10 mouse cellular contexts compared by ENCODE assay signal in the genomic region with DNA sequence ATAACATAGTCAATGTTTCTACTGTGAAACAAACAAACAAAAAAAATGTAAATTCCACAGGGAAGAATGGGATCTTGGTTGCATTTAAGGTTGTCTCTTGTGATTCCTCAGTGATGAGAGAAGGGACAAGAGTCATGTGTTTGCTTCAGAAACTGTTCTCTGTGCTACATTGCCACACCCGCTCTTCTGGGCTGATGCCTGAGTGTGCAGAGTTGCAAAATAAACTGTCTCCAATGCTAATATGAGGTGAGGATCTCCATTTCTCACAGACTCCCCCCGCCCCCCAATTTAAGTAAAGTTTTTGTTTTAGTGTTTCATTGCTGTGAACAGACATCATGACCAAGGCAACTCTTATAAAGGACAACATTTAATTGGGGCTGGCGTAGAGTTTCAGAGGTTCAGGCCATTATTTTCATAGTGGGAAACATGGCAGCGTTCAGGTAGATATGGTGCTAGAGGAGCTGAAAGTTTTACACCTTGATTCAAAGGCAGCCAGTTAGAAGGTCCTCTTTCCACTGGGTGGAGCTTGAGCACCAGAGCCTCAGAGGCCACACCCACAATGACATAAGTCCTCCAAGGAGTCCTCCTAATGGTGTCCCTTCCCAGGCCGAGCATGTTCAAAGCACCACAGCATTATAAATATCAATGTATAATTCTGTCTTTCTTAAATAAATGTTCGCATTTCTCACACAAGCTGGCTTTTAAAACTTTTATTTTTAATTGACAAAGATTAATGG. TPM values are rescaled to one million over a fixed set of nuclear protein-coding genes. Genes with fewer than 3 reads are reported as not detected.
DNase-seq lines count a peak whose midpoint lies in the region; ATAC-seq lines count a peak whose summit lies in the region.
"Had no signal": no experiment of that assay in that cellular context is flagged by ENCODE, and none has a peak within 500 bp of the region (broad histone marks: within the 10 kb centered on the region; RNA-seq: fewer than 3 reads in every experiment).

No protein-coding gene starts in this region.

- ATAC-seq in forebrain, embryonic 14.5 days, result 0 out of 2 replicates have a peak, but pooled peaks have one; percentile 41
- peak; percentile 53 for ATAC-seq in liver, embryonic 11.5 days (replicated peaks; ENCODE audit: low FRiP score)
- no peak for ATAC-seq in hindbrain, embryonic 13.5 days (ENCODE audit: low FRiP score)

- H3K9me3 ChIP-seq in forebrain, embryonic 14.5 days (replicated peaks; ENCODE audit: control insufficient read depth, low read length), result no peaks in the 10 kb centered on the region
- no peaks in the 10 kb centered on the region for H3K9me3 ChIP-seq in forebrain, embryonic 10.5 days
- no peaks in the 10 kb centered on the region for H3K9me3 ChIP-seq in liver, embryonic 11.5 days (ENCODE audit: control insufficient read depth, low read length)
- no peaks in the 10 kb centered on the region for H3K9me3 ChIP-seq in hindbrain, embryonic 13.5 days

- H3K4me3 ChIP-seq in forebrain, embryonic 14.5 days (ENCODE audit: low read depth, low read length), result no peak overlapping the region
- H3K4me3 ChIP-seq in forebrain, embryonic 10.5 days, result no peak overlapping the region
- H3K4me3 ChIP-seq in liver, embryonic 11.5 days (ENCODE audit: low read depth, low read length), result no peak overlapping the region
- H3K4me3 ChIP-seq in hindbrain, embryonic 13.5 days, result no peak overlapping the region

- no peak overlapping the region for H3K4me2 ChIP-seq in forebrain, embryonic 14.5 days (ENCODE audit: low read length)
- H3K4me2 ChIP-seq in liver, embryonic 11.5 days, result no peak overlapping the region
- H3K4me2 ChIP-seq in hindbrain, embryonic 13.5 days, result no peak overlapping the region

- DNase-seq in forebrain, embryonic 14.5 days (ENCODE audit: low spot score), result no peak
- no peak for DNase-seq in forebrain, embryonic 10.5 days (ENCODE audit: extremely low spot score, low spot score)
- peak; percentile 29 for DNase-seq in CD4-positive, CD25-positive, alpha-beta regulatory T cell, adult 2 months (ENCODE audit: low read depth, low spot score)
- DNase-seq in c-Kit-negative CD71-positive TER-119-positive erythroid progenitor cells, embryonic 14.5 days (ENCODE audit: low read depth, low spot score), result peak; percentile 53
- DNase-seq in liver, embryonic 11.5 days (ENCODE audit: low spot score), result no peak
- no peak for DNase-seq in frontal cortex, postnatal 14 days (ENCODE audit: low spot score in 2 of 2)
- no peak for DNase-seq in kidney, postnatal 14 days
- DNase-seq: gastrocnemius, postnatal 25 days; thymus, adult 18-20 months had no signal

- peaks cover 37% of the 10 kb centered on the region for H3K36me3 ChIP-seq in forebrain, embryonic 14.5 days (ENCODE audit: control insufficient read depth, insufficient read depth, low read length)
- H3K36me3 ChIP-seq in forebrain, embryonic 10.5 days (replicated peaks), result peaks cover 51% of the 10 kb centered on the region
- peaks cover 16% of the 10 kb centered on the region for H3K36me3 ChIP-seq in liver, embryonic 11.5 days (ENCODE audit: control insufficient read depth, insufficient read depth, low read length)
- peaks cover 43% of the 10 kb centered on the region for H3K36me3 ChIP-seq in hindbrain, embryonic 13.5 days

- no peak overlapping the region for H3K27ac ChIP-seq in forebrain, embryonic 14.5 days (ENCODE audit: low read depth, low read length)
- H3K27ac ChIP-seq in forebrain, embryonic 10.5 days, result no peak overlapping the region
- H3K27ac ChIP-seq in liver, embryonic 11.5 days (ENCODE audit: low read depth, low read length), result no peak overlapping the region
- H3K27ac ChIP-seq in hindbrain, embryonic 13.5 days, result no peak overlapping the region

- H3K27me3 ChIP-seq in forebrain, embryonic 14.5 days (replicated peaks; ENCODE audit: control insufficient read depth, insufficient read depth, low read length), result no peaks in the 10 kb centered on the region
- H3K27me3 ChIP-seq in forebrain, embryonic 10.5 days (ENCODE audit: poor library complexity, severe bottlenecking), result no peaks in the 10 kb centered on the region
- no peaks in the 10 kb centered on the region for H3K27me3 ChIP-seq in liver, embryonic 11.5 days (replicated peaks; ENCODE audit: control insufficient read depth, insufficient read depth, low read length)
- H3K27me3 ChIP-seq in hindbrain, embryonic 13.5 days, result no peaks in the 10 kb centered on the region

- WGBS in forebrain, embryonic 14.5 days, result 85% methylated on average over 6 of the region's 6 CpGs
- 88% methylated on average over 6 of the region's 6 CpGs for WGBS in forebrain, embryonic 10.5 days
- 76% methylated on average over 6 of the region's 6 CpGs for WGBS in liver, embryonic 11.5 days
- 84% methylated on average over 6 of the region's 6 CpGs for WGBS in hindbrain, embryonic 13.5 days

- no peak overlapping the region for H3K9ac ChIP-seq in forebrain, embryonic 14.5 days (ENCODE audit: low read length)
- H3K9ac ChIP-seq in liver, embryonic 11.5 days (ENCODE audit: low read depth, low read length), result no peak overlapping the region
- H3K9ac ChIP-seq in hindbrain, embryonic 13.5 days, result no peak overlapping the region

- peaks cover 2% of the 10 kb centered on the region for H3K4me1 ChIP-seq in forebrain, embryonic 14.5 days (ENCODE audit: control insufficient read depth, insufficient read depth, low read length)
- H3K4me1 ChIP-seq in forebrain, embryonic 10.5 days, result peaks cover 27% of the 10 kb centered on the region
- peaks cover 9% of the 10 kb centered on the region for H3K4me1 ChIP-seq in liver, embryonic 11.5 days (replicated peaks; ENCODE audit: control insufficient read depth, insufficient read depth, low read length)
- H3K4me1 ChIP-seq in hindbrain, embryonic 13.5 days (replicated peaks), result peaks cover 16% of the 10 kb centered on the region

RNA-seq across cellular contexts. Expression of a gene that starts 6.4 kb away (rescaled TPM):
- polyA plus RNA-seq in forebrain, embryonic 14.5 days (2014; fragmentation: Nextera tagmentation; extraction: Ambion mirVana), result 143 and 176 TPM in 2 replicates
- polyA plus RNA-seq in forebrain, embryonic 10.5 days (2016; fragmentation: Nextera tagmentation; extraction: Ambion mirVana), result 153 and 161 TPM in 2 replicates
- polyA plus RNA-seq in liver, embryonic 11.5 days (2014; fragmentation: Nextera tagmentation; extraction: Ambion mirVana), result 260 and 303 TPM in 2 replicates
- polyA plus RNA-seq in hindbrain, embryonic 13.5 days (2015; fragmentation: Nextera tagmentation; extraction: Ambion mirVana), result 110 and 124 TPM in 2 replicates

RNA-seq across cellular contexts. Expression of a gene that starts 16.1 kb away (rescaled TPM):
- polyA plus RNA-seq in forebrain, embryonic 14.5 days (2014; fragmentation: Nextera tagmentation; extraction: Ambion mirVana), result 19.5 and 22.2 TPM in 2 replicates
- polyA plus RNA-seq in forebrain, embryonic 10.5 days (2016; fragmentation: Nextera tagmentation; extraction: Ambion mirVana), result 10.6 and 12.4 TPM in 2 replicates
- polyA plus RNA-seq in liver, embryonic 11.5 days (2014; fragmentation: Nextera tagmentation; extraction: Ambion mirVana), result 5.6 and 6.3 TPM in 2 replicates
- polyA plus RNA-seq in hindbrain, embryonic 13.5 days (2015; fragmentation: Nextera tagmentation; extraction: Ambion mirVana), result 22.0 and 22.2 TPM in 2 replicates

Comparison
In these comparisons a context has a peak if more than half of its experiments do, and no peak if none do; other contexts are left out.
1. DNase-seq: peak in CD4-positive, CD25-positive, alpha-beta regulatory T cell, adult 2 months (single experiment) and c-Kit-negative CD71-positive TER-119-positive erythroid progenitor cells, embryonic 14.5 days (single experiment); none in forebrain, embryonic 14.5 days (single experiment), forebrain, embryonic 10.5 days (single experiment), liver, embryonic 11.5 days (single experiment), frontal cortex, postnatal 14 days (0 of 2) and kidney, postnatal 14 days (single experiment).